8 mouse cellular contexts compared by ENCODE assay signal in genomic region chr11:45851516-45852123, GRCm38 (mm10). TPM values are rescaled to one million over a fixed set of nuclear protein-coding genes. Genes with fewer than 3 reads are reported as not detected.
DNase-seq lines count a peak whose midpoint lies in the region; ATAC-seq and TF ChIP-seq lines count a peak whose summit lies in the region.

Clint1 (plus strand) TSS chr11:45852051.

- peak; percentile 16 for ATAC-seq in G1E (ENCODE audit: extremely low read depth, insufficient number of reproducible peaks, low FRiP score, poor library complexity, severe bottlenecking)
- peak; percentile 35 to 59 for ATAC-seq in hematopoietic stem cell, adult 5-6 weeks (replicated peaks in 1 of 2; ENCODE audit: insufficient read depth in 1 of 2, low FRiP score in 2 of 2, low TSS enrichment in 1 of 2, low read depth in 1 of 2, poor library complexity in 2 of 2, severe bottlenecking in 2 of 2)
- peak; percentile 95 for ATAC-seq in lung, embryonic 16.5 days (ENCODE audit: low read depth)

- TF ChIP-seq CTCF in G1E (IDR thresholded peaks at IDR 0.05; ENCODE audit: low read depth, low read length), result no peak

- peak within 1 kb of the TSS; percentile 99 for H3K4me3 ChIP-seq in G1E (ENCODE audit: low read depth, low read length)
- peak within 1 kb of the TSS; percentile 71 for H3K4me3 ChIP-seq in lung, embryonic 16.5 days (ENCODE audit: low read length)

- peak within 1 kb of the TSS; percentile 82 for H3K27ac ChIP-seq in lung, embryonic 16.5 days (ENCODE audit: low read length)

- peak; percentile 62 for DNase-seq in G1E (ENCODE audit: low spot score)
- DNase-seq in cerebellum, adult 18-20 months, result peak; percentile 87 to 92
- peak; percentile 73 for DNase-seq in forelimb bud, embryonic 11.5 days (ENCODE audit: low read depth, low spot score)
- DNase-seq in layer of hippocampus, adult 9-10 months (ENCODE audit: low spot score), result peak; percentile 51
- peak; percentile 69 for DNase-seq in ovary, postnatal 10 days (ENCODE audit: low spot score)
- peak; percentile 82 to 87 for DNase-seq in thymus, postnatal 10 days (ENCODE audit: low spot score in 2 of 2)

- no peaks in the 10 kb centered on the region for H3K9me3 ChIP-seq in G1E (replicated peaks)
- H3K9me3 ChIP-seq in lung, embryonic 16.5 days (ENCODE audit: control insufficient read depth, low read length), result no peaks in the 10 kb centered on the region

- H3K4me1 ChIP-seq in G1E (ENCODE audit: insufficient read depth, low read depth, low read length), result peaks cover 58% of the 10 kb centered on the region
- H3K4me1 ChIP-seq in lung, embryonic 16.5 days (replicated peaks; ENCODE audit: control insufficient read depth, insufficient read depth, low read length), result peaks cover 35% of the 10 kb centered on the region

- H3K36me3 ChIP-seq in G1E (replicated peaks), result peaks cover 33% of the 10 kb centered on the region
- H3K36me3 ChIP-seq in lung, embryonic 16.5 days (ENCODE audit: control insufficient read depth, insufficient read depth, low read length), result peaks cover 3% of the 10 kb centered on the region

- H3K4me2 ChIP-seq in lung, embryonic 16.5 days (ENCODE audit: low read depth, low read length), result peak within 1 kb of the TSS; percentile 66

- H3K27me3 ChIP-seq in G1E (ENCODE audit: insufficient read depth, low read length), result no peaks in the 10 kb centered on the region
- H3K27me3 ChIP-seq in lung, embryonic 16.5 days (ENCODE audit: control insufficient read depth, insufficient read depth, low read depth, low read length), result no peaks in the 10 kb centered on the region

- under 1% methylated on average over 49 of the region's 57 CpGs for WGBS in lung, embryonic 16.5 days

- H3K9ac ChIP-seq in lung, embryonic 16.5 days (ENCODE audit: low read length), result peak within 1 kb of the TSS; percentile 84

RNA-seq across cellular contexts. Expression of gene Clint1, which starts in this region (rescaled TPM):
- 386 and 420 TPM in 2 replicates for total RNA-seq in G1E (2014; fragmentation: Nextera tagmentation)
- total RNA-seq in G1E (2017), result 224 and 259 TPM in 2 replicates
- polyA plus RNA-seq in G1E (2012), result 107 and 112 TPM in 2 replicates
- 126 and 161 TPM in 2 replicates for total RNA-seq in hematopoietic stem cell, adult 5-6 weeks (2017)
- 69.3 and 74.1 TPM in 2 replicates for polyA plus RNA-seq in lung, embryonic 16.5 days (2015; fragmentation: Nextera tagmentation; extraction: Ambion mirVana)

Comparison
In these comparisons a context has a peak if more than half of its experiments do, and no peak if none do; other contexts are left out.
1. Peak in every context shown above with its lines: DNase-seq, ATAC-seq, H3K4me3 ChIP-seq and H3K27ac ChIP-seq.
2. ATAC-seq: peak in every context shown above with its lines; median percentile 95 in lung, embryonic 16.5 days; 47 in hematopoietic stem cell, adult 5-6 weeks; 16 in G1E.